Mouse (Mus musculus) gastrocnemius, adult 2 months (tissue): ENCODE data around the gene Os9. TPM values are rescaled to one million over a fixed set of nuclear protein-coding genes. Genes with fewer than 3 reads are reported as not detected.

ENCODE experiments used
- DNase-seq: peaks from one replicate; pipeline ENCODE4 v3.0.0; 2022
- H3K27ac ChIP-seq: fragments of 200-600 bp; 2 replicates; pipeline ENCODE4 v1.8.1; 2022; ENCODE audit warnings: mild to moderate bottlenecking
- H3K4me3 ChIP-seq: fragments of 200-600 bp; 2 replicates; pipeline ENCODE4 v1.8.1; 2022; ENCODE audit warnings: mild to moderate bottlenecking, moderate library complexity
- CTCF ChIP-seq: fragments of 200-600 bp; IDR thresholded peaks from 2 replicates; pipeline ENCODE4 v1.8.1; 2022; ENCODE audit warnings: antibody characterized with exemption, mild to moderate bottlenecking, moderate library complexity
- intact Hi-C: fragments of 180-260 bp; cut with DNase I; formaldehyde crosslinking; loops from one replicate; pipeline ENCODE4 v1.15.1; 2025
- total RNA-seq, 2 experiments: library from RNA; stranded (reverse); gene quantifications; 2 replicates each; pipeline ENCODE4 v1.2.3; 2021

Os9 gene
- total RNA-seq, 2 experiments from 2014 or later = 10.9 to 15.1 TPM

- no peak overlapping the region for H3K4me3 ChIP-seq
- intact Hi-C loops = no loop called here
- H3K27ac ChIP-seq = no peak overlapping the region
- no peak for DNase-seq
- no peak for TF ChIP-seq CTCF
Observed at GRCm38 (mm10) chr10:127061513-127061912, 59.4 kb downstream of the Os9 start.

GRCm38 (mm10) chr10:127061085-127061484 is 59.8 kb downstream of the Os9 start:
- no peak overlapping the region for H3K27ac ChIP-seq
- no peak for DNase-seq
- intact Hi-C loops = no loop called here
- TF ChIP-seq CTCF = no peak
- no peak overlapping the region for H3K4me3 ChIP-seq

DNA sequence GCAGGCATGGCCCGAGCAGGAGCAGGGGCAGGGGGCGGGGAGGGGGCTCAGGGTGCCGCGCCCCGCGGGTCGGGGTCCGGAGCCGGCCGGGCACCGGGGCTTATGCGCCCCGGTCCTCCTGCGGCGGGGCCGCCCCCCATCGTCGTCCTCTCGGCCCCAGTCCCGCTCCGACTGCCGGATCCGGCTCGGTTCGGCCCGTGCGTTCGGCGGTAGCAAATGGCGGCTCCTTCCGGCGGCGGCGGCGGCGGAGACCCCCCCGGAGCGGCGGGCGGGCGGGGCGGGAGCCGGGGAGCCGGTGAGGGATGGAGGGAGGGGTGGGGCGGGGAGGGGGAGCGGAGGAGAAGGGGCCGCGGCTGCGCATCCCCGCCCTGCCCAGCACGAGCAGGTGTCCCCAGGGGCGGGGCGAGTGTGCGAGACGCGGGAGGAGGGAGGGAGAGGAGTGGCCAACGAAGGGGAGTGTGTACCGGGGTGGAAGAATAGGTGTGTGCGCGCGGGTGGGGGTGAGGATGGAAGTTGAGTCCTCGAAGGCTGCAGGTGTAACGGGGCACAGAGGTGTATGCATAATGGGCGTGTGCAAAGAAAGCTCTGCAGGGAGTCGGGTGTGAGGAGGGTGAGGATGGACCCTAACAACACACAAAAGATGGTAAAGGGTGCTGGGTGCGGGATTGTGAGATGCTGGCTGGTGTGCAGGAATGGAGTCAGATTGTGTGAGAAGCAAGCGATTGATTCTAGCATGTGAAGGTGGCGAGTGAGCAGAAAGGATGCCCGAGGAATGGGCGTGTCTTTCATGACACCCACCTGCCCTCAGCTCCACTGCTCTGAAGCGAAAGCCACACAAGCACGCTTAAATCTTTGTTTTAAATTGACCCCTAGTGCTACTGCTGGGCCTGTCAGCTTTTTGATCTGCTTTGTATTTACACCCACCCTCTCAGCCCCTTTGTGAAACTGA is 60.7 kb downstream of the Os9 start, which contains the start of gene March9:
Gene March9 (minus strand): TSS at position 217 of the 949 bp plus-strand sequence.
- intact Hi-C loops = no loop called here
- peak within 1 kb of the TSS; percentile 89 for H3K4me3 ChIP-seq
- H3K27ac ChIP-seq = peak within 1 kb of the TSS; percentile 48
- DNase-seq = peak; percentile 60
- no peak for TF ChIP-seq CTCF

- Histone ChIP-seq H3K4me3 (peak overlapping the region; percentile 89), H3K27ac (peak overlapping the region; percentile 48)
- no peak for TF ChIP-seq CTCF
- peak; percentile 24 for DNase-seq
- intact Hi-C loops = no loop called here
Observed at GRCm38 (mm10) chr10:127059174-127059967, 61.6 kb downstream of the Os9 start.

DNA sequence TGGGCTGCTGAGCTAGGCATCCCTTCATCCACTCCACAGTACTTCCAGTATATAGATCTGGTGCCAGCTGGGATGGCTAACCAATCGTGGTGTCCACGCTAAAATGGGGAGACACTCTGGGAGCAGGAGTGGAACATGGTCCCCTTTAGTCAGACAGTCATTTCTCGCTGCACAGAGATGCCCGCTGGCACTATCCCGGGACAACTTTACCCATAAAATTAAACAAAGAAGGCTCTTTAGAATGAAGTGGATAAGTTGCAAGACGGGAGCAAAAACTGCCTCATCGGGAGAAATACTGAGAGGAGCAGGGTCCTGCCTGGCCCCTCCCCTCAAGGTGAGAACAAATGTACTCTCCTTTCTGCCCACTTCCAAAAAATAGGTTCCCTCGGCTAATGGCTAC is 62.2 kb downstream of the Os9 start:
- no peak for TF ChIP-seq CTCF
- peak overlapping the region; percentile 89 for H3K4me3 ChIP-seq
- no peak for DNase-seq
- intact Hi-C loops = no loop called here
- no peak overlapping the region for H3K27ac ChIP-seq

DNA sequence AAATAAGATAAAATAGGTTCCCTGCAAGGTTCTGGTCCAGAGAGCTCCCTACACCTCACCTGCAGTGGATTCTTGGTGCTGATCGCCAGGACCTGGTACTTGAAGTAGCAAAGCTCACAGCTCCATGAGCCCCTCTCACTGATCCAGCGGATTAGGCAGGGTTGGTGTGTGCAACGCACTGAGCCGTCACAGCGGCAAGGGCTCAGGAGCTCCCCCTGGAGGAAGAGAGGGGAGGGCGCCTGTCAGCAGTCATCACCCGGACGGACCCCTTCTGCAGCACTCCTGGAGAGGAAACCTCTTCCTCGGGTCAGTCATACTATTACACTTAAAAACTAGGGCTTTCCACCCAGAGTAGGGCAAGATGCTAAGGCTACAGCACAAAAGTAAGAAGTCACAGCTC is 62.8 kb downstream of the Os9 start:
- H3K27ac ChIP-seq = no peak overlapping the region
- peak overlapping the region; percentile 89 for H3K4me3 ChIP-seq
- peak; percentile 81 for DNase-seq
- intact Hi-C loops = no loop called here
- TF ChIP-seq CTCF = peak; percentile 99

DNA sequence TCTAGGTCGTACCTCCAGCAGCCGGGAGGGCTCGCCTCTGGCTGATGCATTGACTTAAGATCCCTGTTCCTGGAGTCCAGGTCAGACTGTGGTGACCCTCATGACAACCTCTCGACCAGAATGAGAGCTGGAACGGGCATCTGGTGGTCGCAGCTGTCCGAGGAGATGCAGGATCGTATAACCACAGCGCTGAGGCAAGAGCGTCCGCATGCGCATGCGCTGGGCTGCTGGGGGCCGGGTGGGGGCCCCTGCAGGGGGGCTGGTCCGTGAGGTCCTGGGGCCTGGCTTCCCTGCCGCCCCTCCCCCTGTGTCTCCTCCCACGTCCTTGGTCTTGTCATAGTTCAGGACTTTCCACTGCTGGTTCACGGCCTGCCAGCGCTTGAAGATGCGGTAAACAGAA is 64.4 kb downstream of the Os9 start:
- DNase-seq = no peak
- intact Hi-C loops = no loop called here
- Histone ChIP-seq H3K4me3 (no peak overlapping the region), H3K27ac (no peak overlapping the region)
- no peak for TF ChIP-seq CTCF

- Histone ChIP-seq H3K4me3 (no peak overlapping the region), H3K27ac (no peak overlapping the region)
- intact Hi-C loops = no loop called here
- TF ChIP-seq CTCF = no peak
- no peak for DNase-seq
Observed at GRCm38 (mm10) chr10:127055406-127055805, 65.5 kb downstream of the Os9 start.

- intact Hi-C loops = no loop called here
- H3K27ac ChIP-seq = no peak overlapping the region
- no peak overlapping the region for H3K4me3 ChIP-seq
- TF ChIP-seq CTCF = no peak
- DNase-seq = no peak
Observed at GRCm38 (mm10) chr10:127054646-127055045, 66.3 kb downstream of the Os9 start.

- Histone ChIP-seq H3K27ac (no peak overlapping the region), H3K4me3 (no peak overlapping the region)
- no peak for DNase-seq
- intact Hi-C loops = no loop called here
- no peak for TF ChIP-seq CTCF
Observed at GRCm38 (mm10) chr10:127050119-127050474, 70.8 kb downstream of the Os9 start.

GRCm38 (mm10) chr10:127049395-127050118 is 71.4 kb downstream of the Os9 start:
- H3K4me3 ChIP-seq = peak overlapping the region; percentile 55
- DNase-seq = no peak
- H3K27ac ChIP-seq = no peak overlapping the region
- peak; percentile 10; the same call in 1 of the 2 replicates for TF ChIP-seq CTCF
- intact Hi-C loops = no loop called here

DNA sequence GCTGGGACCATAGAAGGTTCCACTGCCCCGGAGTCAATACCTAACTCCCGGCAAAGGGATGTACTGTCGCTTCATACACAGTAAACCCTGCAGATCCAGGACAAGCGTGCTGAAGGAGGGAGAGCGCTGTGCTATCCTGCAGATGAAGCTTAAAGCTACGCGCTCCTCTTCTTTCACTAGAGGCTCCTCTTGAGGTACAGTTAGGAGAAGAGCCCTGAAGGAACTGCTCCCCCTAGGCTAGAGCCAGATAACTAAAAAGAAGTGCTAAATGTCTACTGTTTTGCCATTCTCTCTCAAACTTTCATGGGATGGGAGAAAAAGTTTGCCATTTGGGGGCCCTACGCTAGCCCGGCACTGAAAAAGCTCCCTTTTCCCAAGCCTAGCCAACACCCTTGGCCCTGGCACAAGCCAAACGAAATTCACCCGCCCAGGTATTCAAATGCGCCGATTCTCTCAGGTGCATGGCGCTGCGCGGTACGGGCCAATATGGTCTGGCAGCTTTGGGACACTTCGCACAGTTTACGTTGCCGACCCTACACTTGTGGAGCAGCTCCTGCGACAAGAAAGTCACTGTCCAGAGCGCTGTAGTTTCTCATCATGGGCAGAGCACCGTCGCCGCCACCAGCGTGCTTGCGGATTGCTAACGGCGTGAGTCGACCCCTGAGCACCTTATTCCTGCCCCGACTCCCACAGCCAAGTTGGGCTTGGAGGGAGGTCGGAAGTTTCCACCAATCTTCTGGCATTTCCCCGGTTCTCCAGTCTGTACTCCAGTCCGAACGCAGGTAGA is 72.1 kb downstream of the Os9 start:
- no peak for DNase-seq
- Histone ChIP-seq H3K27ac (no peak overlapping the region), H3K4me3 (peak overlapping the region; percentile 55)
- no peak for TF ChIP-seq CTCF
- intact Hi-C loops = no loop called here
